Mouse (Mus musculus): ENCODE results near the gene Pes1.

DNA sequence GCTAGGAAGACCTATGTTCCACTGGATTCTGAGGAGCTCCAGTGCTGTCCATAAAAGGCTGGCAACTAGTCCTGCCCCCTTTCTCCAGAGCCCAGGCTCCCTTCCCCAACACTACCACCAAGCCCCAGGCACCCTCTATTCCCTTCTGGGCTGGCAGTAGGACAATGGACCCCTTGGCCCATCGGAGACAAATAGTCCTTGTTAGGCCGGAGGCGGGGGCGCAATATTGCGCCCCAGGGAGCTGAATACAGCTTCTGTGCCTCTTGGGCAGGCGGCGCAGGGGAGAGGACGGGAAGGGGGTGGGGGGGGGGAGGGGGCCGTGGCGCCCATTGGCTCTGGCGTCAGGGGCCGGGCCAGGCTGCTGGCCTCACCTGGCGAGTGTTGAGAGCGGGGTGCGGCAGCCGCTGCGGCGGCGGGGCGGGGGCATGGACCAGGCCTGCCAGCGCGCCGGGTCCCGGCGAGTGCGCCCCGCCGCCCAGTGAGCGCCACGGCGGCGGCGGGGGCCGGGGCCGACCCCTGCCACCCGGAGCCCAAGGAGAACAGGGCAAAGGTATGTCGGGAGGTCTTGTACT, 19.6 kb downstream of the Pes1 start, which contains the start of gene Gal3st1:
- TF ChIP-seq SMC3 (IDR thresholded peaks at IDR 0.05; ENCODE audit: low read depth, low read length), result no peak
- TF ChIP-seq POLR2A (IDR thresholded peaks at IDR 0.05; ENCODE audit: control insufficient read depth in 1 of 2, insufficient read depth in 1 of 2, low read depth in 1 of 2, low read length in 2 of 2, poor library complexity in 1 of 2), result no peak
- no peak for TF ChIP-seq NRF1 (IDR thresholded peaks at IDR 0.05; ENCODE audit: insufficient read depth, low read depth, low read length, poor library complexity, severe bottlenecking)
- no peak for TF ChIP-seq CTCF (IDR thresholded peaks at IDR 0.05 in 2 of 3, conservative IDR thresholded peaks at IDR 0.05 in 1 of 3; ENCODE audit: control insufficient read depth in 1 of 3, insufficient read depth in 1 of 3, low read depth in 2 of 3, low read length in 3 of 3, poor library complexity in 1 of 3, severe bottlenecking in 1 of 3)
- no peak for TF ChIP-seq ETS1 (IDR thresholded peaks at IDR 0.05; ENCODE audit: low read depth, low read length)
- TF ChIP-seq HCFC1 (IDR thresholded peaks at IDR 0.05; ENCODE audit: low read depth, low read length), result no peak
- TF ChIP-seq ZKSCAN1 (IDR thresholded peaks at IDR 0.05; ENCODE audit: low read depth, low read length), result no peak
- no peak for TF ChIP-seq E2F4 (IDR thresholded peaks at IDR 0.05; ENCODE audit: borderline replicate concordance, low read depth, low read length)
- TF ChIP-seq ZNF384 (IDR thresholded peaks at IDR 0.05; ENCODE audit: low read depth, low read length), result no peak
- no peak for TF ChIP-seq KAT2A (conservative IDR thresholded peaks at IDR 0.05; ENCODE audit: low read depth, low read length)
- no peak for TF ChIP-seq JUND (IDR thresholded peaks at IDR 0.05; ENCODE audit: low read depth, low read length)
- TF ChIP-seq GATA1 (IDR thresholded peaks at IDR 0.05; ENCODE audit: low read depth, low read length), result no peak
- no peak for TF ChIP-seq TBP (IDR thresholded peaks at IDR 0.05; ENCODE audit: low read depth, low read length)
- TF ChIP-seq EP300 (IDR thresholded peaks at IDR 0.05; ENCODE audit: low read depth in 1 of 2, low read length in 2 of 2), result no peak
